ENCODE assay signal across 17 mouse cellular contexts in genomic region chr3:102543646-102544045, GRCm38 (mm10).
A peak's percentile ranks its signal among the peaks of the same experiment; 100 is the strongest.
DNase-seq lines count a peak whose midpoint lies in the region; ATAC-seq lines count a peak whose summit lies in the region.
"Had no signal": no experiment of that assay in that cellular context is flagged by ENCODE, and none has a peak within 500 bp of the region (broad histone marks: within the 10 kb centered on the region; RNA-seq: fewer than 3 reads in every experiment).

No protein-coding gene starts in this region.

- no peak overlapping the region for H3K9ac ChIP-seq in heart, embryonic 11.5 days (ENCODE audit: low read depth, low read length)
- H3K9ac ChIP-seq: embryonic facial prominence, embryonic 12.5 days; forebrain, embryonic 15.5 days; heart, embryonic 13.5 days; hindbrain, embryonic 15.5 days had no signal

- H3K27me3 ChIP-seq in heart, embryonic 11.5 days (ENCODE audit: control insufficient read depth, insufficient read depth, low read length), result no peaks in the 10 kb centered on the region
- H3K27me3 ChIP-seq: embryonic facial prominence, embryonic 12.5 days; forebrain, embryonic 15.5 days; heart, embryonic 13.5 days; hindbrain, embryonic 15.5 days had no signal

- H3K9me3 ChIP-seq in heart, embryonic 11.5 days (replicated peaks; ENCODE audit: control insufficient read depth, low read length), result 0 out of 2 replicates have a peak, but pooled peaks cover 2% of the 10 kb centered on the region
- H3K9me3 ChIP-seq: embryonic facial prominence, embryonic 12.5 days; forebrain, embryonic 15.5 days; hindbrain, embryonic 15.5 days had no signal

- H3K4me3 ChIP-seq in heart, embryonic 11.5 days (ENCODE audit: low read depth, low read length), result no peak overlapping the region
- H3K4me3 ChIP-seq: embryonic facial prominence, embryonic 12.5 days; forebrain, embryonic 15.5 days; heart, embryonic 13.5 days; hindbrain, embryonic 15.5 days had no signal

- peak; percentile 11 for DNase-seq in adrenal gland, postnatal 14 days
- no peak for DNase-seq in adrenal gland, adult (ENCODE audit: inconsistent age in 2 of 2, low spot score in 1 of 2)
- DNase-seq in heart, adult 18-20 months, result peak; percentile 31 to 70
- peak; percentile 32 to 34 for DNase-seq in heart, postnatal 10 days
- DNase-seq in heart, postnatal 4 days, result no peak
- DNase-seq in skeletal muscle tissue, adult 2 months (ENCODE audit: low read depth, low spot score), result peak; percentile 39
- DNase-seq: adrenal gland, adult 2 months; cerebellum, adult 11-12 months; cerebellum, adult 9-10 months; cerebellum, postnatal 25 days; gastrocnemius, postnatal 10 days had no signal

- H3K27ac ChIP-seq in heart, embryonic 11.5 days (ENCODE audit: low read depth, low read length), result no peak overlapping the region
- H3K27ac ChIP-seq: embryonic facial prominence, embryonic 12.5 days; forebrain, embryonic 15.5 days; heart, embryonic 13.5 days; hindbrain, embryonic 15.5 days had no signal

- 74% methylated on average over 5 of the region's 5 CpGs for WGBS in heart, embryonic 11.5 days (ENCODE audit: insufficient replicate concordance)

- no peaks in the 10 kb centered on the region for H3K4me1 ChIP-seq in heart, embryonic 11.5 days (ENCODE audit: control insufficient read depth, insufficient read depth, low read length)
- H3K4me1 ChIP-seq: embryonic facial prominence, embryonic 12.5 days; forebrain, embryonic 15.5 days; hindbrain, embryonic 15.5 days had no signal

- no peaks in the 10 kb centered on the region for H3K36me3 ChIP-seq in heart, embryonic 11.5 days (ENCODE audit: control insufficient read depth, insufficient read depth, low read length)
- H3K36me3 ChIP-seq: embryonic facial prominence, embryonic 12.5 days; forebrain, embryonic 15.5 days; heart, embryonic 13.5 days; hindbrain, embryonic 15.5 days had no signal

- H3K4me2 ChIP-seq in heart, embryonic 11.5 days, result no peak overlapping the region
- H3K4me2 ChIP-seq: embryonic facial prominence, embryonic 12.5 days; forebrain, embryonic 15.5 days; heart, embryonic 13.5 days; hindbrain, embryonic 15.5 days had no signal

- intact Hi-C loops in heart, postnatal 10 days (cut with DNase I), result no loop called here

- ATAC-seq in heart, embryonic 11.5 days (replicated peaks; ENCODE audit: insufficient number of reproducible peaks, low FRiP score, low TSS enrichment), result no peak
- ATAC-seq: forebrain, embryonic 15.5 days; intestine, embryonic 16.5 days had no signal

Comparison
In these comparisons a context has a peak if more than half of its experiments do, and no peak if none do; other contexts are left out.
1. DNase-seq: peak in adrenal gland, postnatal 14 days (single experiment), heart, adult 18-20 months (2 of 2), heart, postnatal 10 days (2 of 2) and skeletal muscle tissue, adult 2 months (single experiment); none in adrenal gland, adult (0 of 2) and heart, postnatal 4 days (single experiment).